Mouse (Mus musculus): ENCODE data around the gene Gm8122.
A peak's percentile ranks its signal among the peaks of the same experiment; 100 is the strongest.
"Not testable (repeated sequence)": the region's sequence is repeated elsewhere in the genome, so short reads cannot be mapped to it uniquely, and the experiment has no call there.

Gene Gm8122

GRCm38 (mm10) chr14:43235204-43235603 lies at the start of gene Gm8122:
TSS of gene Gm8122 (minus strand) at chr14:43235304.
- DNase-seq = not testable (repeated sequence)

- DNase-seq = not testable (repeated sequence)
Measured at GRCm38 (mm10) chr14:43278681-43279080, 43.6 kb upstream of the Gm8122 start.

GRCm38 (mm10) chr14:43278146-43278545 lies 43.0 kb upstream of the Gm8122 start:
- DNase-seq = not testable (repeated sequence)

- not testable (repeated sequence) for DNase-seq
Measured at GRCm38 (mm10) chr14:43277468-43277867, 42.4 kb upstream of the Gm8122 start.

GRCm38 (mm10) chr14:43275752-43276151 lies 40.6 kb upstream of the Gm8122 start:
- not testable (repeated sequence) for DNase-seq

GRCm38 (mm10) chr14:43274986-43275511 lies 39.9 kb upstream of the Gm8122 start, which contains the start of gene Gm9732:
TSS of gene Gm9732 (plus strand) at chr14:43275036.
- DNase-seq = not testable (repeated sequence)

GRCm38 (mm10) chr14:43273161-43273560 lies 38.1 kb upstream of the Gm8122 start:
- not testable (repeated sequence) for DNase-seq

GRCm38 (mm10) chr14:43269211-43269610 lies 34.1 kb upstream of the Gm8122 start:
- DNase-seq = not testable (repeated sequence)

- DNase-seq = not testable (repeated sequence)
Measured at GRCm38 (mm10) chr14:43268521-43269084, 33.5 kb upstream of the Gm8122 start.

- not testable (repeated sequence) for DNase-seq
Measured at GRCm38 (mm10) chr14:43263421-43263820, 28.3 kb upstream of the Gm8122 start.

GRCm38 (mm10) chr14:43258349-43258748 lies 23.2 kb upstream of the Gm8122 start, which contains the start of gene Gm8126:
TSS of gene Gm8126 (plus strand) at chr14:43258649.
- DNase-seq = not testable (repeated sequence)

- not testable (repeated sequence) for DNase-seq
Measured at GRCm38 (mm10) chr14:43256511-43256910, 21.4 kb upstream of the Gm8122 start.

- peak in 1 of 2 experiments; percentile 28 for DNase-seq
Measured at GRCm38 (mm10) chr14:43250549-43251253, 15.6 kb upstream of the Gm8122 start.

- peak; percentile 33 to 40 for DNase-seq
Measured at GRCm38 (mm10) chr14:43249611-43250170, 14.6 kb upstream of the Gm8122 start.

GRCm38 (mm10) chr14:43237769-43238168 lies 2.7 kb upstream of the Gm8122 start:
- DNase-seq = not testable (repeated sequence)

Measured in kidney, postnatal 4 days (tissue).